Mouse (Mus musculus) neural tube, embryonic 14.5 days (tissue): ENCODE measurements around the gene Catsper4. TPM values are rescaled to one million over a fixed set of nuclear protein-coding genes. Genes with fewer than 3 reads are reported as not detected.
"Not testable (repeated sequence)": the region's sequence is repeated elsewhere in the genome, so short reads cannot be mapped to it uniquely, and the experiment has no call there.

Experiments used
- ATAC-seq: fragments of 200-750 bp; cut with Nextera tagmentation; 2 replicates; pipeline ENCODE4 v1.8.0; 2017; ENCODE audit warnings: low read depth, mild to moderate bottlenecking, moderate TSS enrichment, moderate library complexity
- H3K27ac ChIP-seq: fragments of 300-500 bp; sonication (generic); 2 replicates; pipeline ENCODE4 v1.5.1; 2014; ENCODE audit warnings: low read depth, mild to moderate bottlenecking, control low read depth, low read length, moderate library complexity, mixed read lengths
- H3K27me3 ChIP-seq: fragments of 300-500 bp; sonication (generic); 2 replicates; pipeline ENCODE4 v1.6.1; 2014; ENCODE audit warnings: low read length; ENCODE audit not compliant: control insufficient read depth, insufficient read depth
- H3K36me3 ChIP-seq: fragments of 300-500 bp; sonication (generic); 2 replicates; pipeline ENCODE4 v1.6.1; 2014; ENCODE audit warnings: low read length, mixed read lengths; ENCODE audit not compliant: control insufficient read depth, insufficient read depth
- H3K4me1 ChIP-seq: fragments of 300-500 bp; sonication (generic); 2 replicates; pipeline ENCODE4 v1.6.1; 2014; ENCODE audit warnings: low read length; ENCODE audit not compliant: control insufficient read depth, insufficient read depth
- H3K4me2 ChIP-seq: fragments of 300-500 bp; sonication (generic); 2 replicates; pipeline ENCODE4 v1.6.1; 2014; ENCODE audit warnings: mild to moderate bottlenecking, low read depth, low read length, control low read depth
- H3K4me3 ChIP-seq: fragments of 300-500 bp; sonication (generic); 2 replicates; pipeline ENCODE4 v1.5.1; 2014; ENCODE audit warnings: low read depth, low read length, control low read depth, mixed read lengths
- H3K9ac ChIP-seq: fragments of 300-500 bp; sonication (generic); replicated peaks from 2 replicates; pipeline ENCODE4 v1.6.1; 2014; ENCODE audit warnings: low read depth, mild to moderate bottlenecking, control low read depth, low read length, mixed read lengths
- H3K9me3 ChIP-seq: fragments of 300-500 bp; sonication (generic); 2 replicates; pipeline ENCODE4 v1.6.1; 2016; ENCODE audit warnings: low read length; ENCODE audit not compliant: control insufficient read depth
- WGBS: fragments of 180-500 bp; shearing (Covaris S2); extraction: QIAGEN DNeasy Blood & Tissue Kit; methylation state at CpG from one replicate; pipeline ENCODE4 v1.1.7; 2014; 5-methylcytosine and 5-hydroxymethylcytosine counted together
- polyA plus RNA-seq: library from polyadenylated mRNA; unstranded; fragments of >200 nt; fragmentation: Nextera tagmentation; extraction: Ambion mirVana; gene quantifications from 2 replicates; pipeline ENCODE4 v1.2.1, GENCODE M21; 2014

The Catsper4 gene
- polyA plus RNA-seq = not detected in 2 replicates

- no peaks in the 10 kb centered on the region for H3K9me3 ChIP-seq
- ATAC-seq = no peak
- no peak within 1 kb of the TSS for H3K9ac ChIP-seq
- no peaks in the 10 kb centered on the region for H3K36me3 ChIP-seq
- H3K27me3 ChIP-seq = no peaks in the 10 kb centered on the region
- H3K4me2 ChIP-seq = no peak within 1 kb of the TSS
- H3K27ac ChIP-seq = no peak within 1 kb of the TSS
- 76% methylated on average over 8 of the region's 8 CpGs for WGBS
- no peak within 1 kb of the TSS for H3K4me3 ChIP-seq
- no peaks in the 10 kb centered on the region for H3K4me1 ChIP-seq
Observed at GRCm38 (mm10) chr4:134227194-134227593, at the start of gene Catsper4. Gene Catsper4, minus strand, starts transcription at chr4:134227383.

- WGBS = 6% methylated on average over 14 of the region's 14 CpGs
- no peaks in the 10 kb centered on the region for H3K27me3 ChIP-seq
- H3K27ac ChIP-seq = no peak overlapping the region
- H3K4me1 ChIP-seq = no peaks in the 10 kb centered on the region
- peaks cover 18% of the 10 kb centered on the region for H3K36me3 ChIP-seq
- ATAC-seq = no peak
- no peak overlapping the region for H3K4me2 ChIP-seq
- H3K4me3 ChIP-seq = no peak overlapping the region
- H3K9ac ChIP-seq = no peak overlapping the region
- no peaks in the 10 kb centered on the region for H3K9me3 ChIP-seq
Observed at GRCm38 (mm10) chr4:134273417-134274345, 46.5 kb upstream of the Catsper4 start.

- Histone ChIP-seq H3K9me3 (no peaks in the 10 kb centered on the region), H3K9ac (no peak overlapping the region), H3K27me3 (no peaks in the 10 kb centered on the region), H3K4me3 (no peak overlapping the region), H3K27ac (no peak overlapping the region), H3K36me3 (peaks cover 12% of the 10 kb centered on the region; the same call in 1 of the 2 replicates), H3K4me2 (no peak overlapping the region), H3K4me1 (no peaks in the 10 kb centered on the region)
- no peak for ATAC-seq
- 31% methylated on average over 12 of the region's 13 CpGs for WGBS
Observed at GRCm38 (mm10) chr4:134272731-134273416, 45.7 kb upstream of the Catsper4 start.

- Histone ChIP-seq H3K9me3 (no peaks in the 10 kb centered on the region), H3K4me1 (no peaks in the 10 kb centered on the region), H3K9ac (no peak overlapping the region), H3K4me2 (no peak overlapping the region), H3K4me3 (no peak overlapping the region), H3K36me3 (peaks cover 8% of the 10 kb centered on the region; the same call in 1 of the 2 replicates), H3K27me3 (no peaks in the 10 kb centered on the region), H3K27ac (no peak overlapping the region)
- ATAC-seq = no peak
- 86% methylated on average over 7 of the region's 7 CpGs for WGBS
Observed at GRCm38 (mm10) chr4:134271979-134272378, 44.8 kb upstream of the Catsper4 start.

GRCm38 (mm10) chr4:134269622-134270021 lies 42.4 kb upstream of the Catsper4 start:
- not testable (repeated sequence) for H3K4me1 ChIP-seq, H3K36me3 ChIP-seq, ATAC-seq, H3K27me3 ChIP-seq, H3K4me2 ChIP-seq, H3K9ac ChIP-seq, H3K27ac ChIP-seq, H3K4me3 ChIP-seq, H3K9me3 ChIP-seq

GRCm38 (mm10) chr4:134268102-134268655 lies 41.0 kb upstream of the Catsper4 start:
- no peaks in the 10 kb centered on the region for H3K36me3 ChIP-seq
- no peak overlapping the region for H3K4me2 ChIP-seq
- H3K4me1 ChIP-seq = no peaks in the 10 kb centered on the region
- ATAC-seq = no peak
- no peaks in the 10 kb centered on the region for H3K27me3 ChIP-seq
- H3K9ac ChIP-seq = no peak overlapping the region
- H3K4me3 ChIP-seq = no peak overlapping the region
- no peak overlapping the region for H3K27ac ChIP-seq
- no peaks in the 10 kb centered on the region for H3K9me3 ChIP-seq
- 87% methylated on average over 19 of the region's 19 CpGs for WGBS

- Histone ChIP-seq H3K4me2 (no peak overlapping the region), H3K4me1 (no peaks in the 10 kb centered on the region), H3K4me3 (no peak overlapping the region), H3K9ac (no peak overlapping the region), H3K27me3 (no peaks in the 10 kb centered on the region), H3K36me3 (no peaks in the 10 kb centered on the region), H3K27ac (no peak overlapping the region), H3K9me3 (no peaks in the 10 kb centered on the region)
- WGBS = 61% methylated on average over 9 of the region's 9 CpGs
- ATAC-seq = no peak
Observed at GRCm38 (mm10) chr4:134265860-134266585, 38.8 kb upstream of the Catsper4 start.

GRCm38 (mm10) chr4:134263191-134263590 lies 36.0 kb upstream of the Catsper4 start:
- Histone ChIP-seq H3K36me3 (no peaks in the 10 kb centered on the region), H3K4me2 (no peak overlapping the region), H3K27me3 (no peaks in the 10 kb centered on the region), H3K27ac (no peak overlapping the region), H3K4me1 (no peaks in the 10 kb centered on the region), H3K9me3 (no peaks in the 10 kb centered on the region), H3K9ac (no peak overlapping the region), H3K4me3 (no peak overlapping the region)
- WGBS = 30% methylated on average over 6 of the region's 6 CpGs
- no peak for ATAC-seq
